ENCODE assay signal across 7 mouse cellular contexts in the genomic region with DNA sequence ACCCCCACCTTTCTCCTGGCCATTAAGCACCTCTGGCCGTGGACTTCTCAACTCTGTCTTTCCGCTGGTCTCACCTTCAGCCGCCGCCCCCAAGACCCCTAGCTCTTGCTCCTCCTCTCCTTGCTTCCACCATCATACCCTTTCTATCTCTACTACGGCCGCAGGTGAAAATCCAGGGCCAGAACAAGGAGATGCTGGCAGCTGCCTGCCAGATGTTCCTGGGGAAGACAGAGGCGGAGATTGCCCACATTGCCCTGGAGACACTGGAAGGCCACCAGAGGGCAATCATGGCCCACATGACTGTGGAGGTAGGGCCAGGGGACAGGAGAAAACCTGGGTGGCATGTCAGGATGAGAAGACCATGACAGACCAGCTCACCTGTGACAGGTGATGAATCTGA. TPM values are rescaled to one million over a fixed set of nuclear protein-coding genes. Genes with fewer than 3 reads are reported as not detected.
DNase-seq lines count a peak whose midpoint lies in the region; ATAC-seq and TF ChIP-seq lines count a peak whose summit lies in the region.

No protein-coding gene starts in this region.

- 0 out of 2 replicates have a peak overlapping the region, but pooled peaks have one; percentile 8 for H3K9ac ChIP-seq in lung, postnatal 0 days (replicated peaks; ENCODE audit: low read depth)
- H3K9ac ChIP-seq in embryonic facial prominence, embryonic 11.5 days (replicated peaks; ENCODE audit: low read length) = no peak overlapping the region
- H3K9ac ChIP-seq in hindbrain, embryonic 16.5 days (ENCODE audit: low read depth, low read length) = no peak overlapping the region; the same call in 1 of the 2 replicates
- H3K9ac ChIP-seq in midbrain, embryonic 16.5 days (ENCODE audit: low read depth, low read length) = peak overlapping the region; percentile 82

- no peak for TF ChIP-seq EP300 in lung, postnatal 0 days (IDR thresholded peaks at IDR 0.05)

- peak overlapping the region; percentile 77 for H3K4me2 ChIP-seq in lung, postnatal 0 days (replicated peaks; ENCODE audit: low read depth, low read length)
- H3K4me2 ChIP-seq in embryonic facial prominence, embryonic 11.5 days (ENCODE audit: low read depth, low read length) = 0 out of 2 replicates have a peak overlapping the region, but pooled peaks have one; percentile 95
- H3K4me2 ChIP-seq in hindbrain, embryonic 16.5 days (ENCODE audit: low read length) = peak overlapping the region; percentile 71
- H3K4me2 ChIP-seq in midbrain, embryonic 16.5 days (ENCODE audit: low read length) = peak overlapping the region; percentile 79

- peak overlapping the region; percentile 79; the same call in 1 of the 2 replicates for H3K4me3 ChIP-seq in lung, postnatal 0 days (ENCODE audit: low read depth, low read length)
- no peak overlapping the region for H3K4me3 ChIP-seq in embryonic facial prominence, embryonic 11.5 days (ENCODE audit: low read depth, low read length)
- H3K4me3 ChIP-seq in hindbrain, embryonic 16.5 days (ENCODE audit: low read length) = peak overlapping the region; percentile 74
- H3K4me3 ChIP-seq in midbrain, embryonic 16.5 days (ENCODE audit: low read depth, low read length) = peak overlapping the region; percentile 70

- peaks cover 12% of the 10 kb centered on the region; the same call in 1 of the 2 replicates for H3K36me3 ChIP-seq in lung, postnatal 0 days (ENCODE audit: insufficient read depth, low read length)
- H3K36me3 ChIP-seq in embryonic facial prominence, embryonic 11.5 days (replicated peaks; ENCODE audit: control insufficient read depth, insufficient read depth, low read depth, low read length) = no peaks in the 10 kb centered on the region
- peaks cover 23% of the 10 kb centered on the region for H3K36me3 ChIP-seq in hindbrain, embryonic 16.5 days (ENCODE audit: control insufficient read depth, insufficient read depth, low read length)
- peaks cover 6% of the 10 kb centered on the region; the same call in 1 of the 2 replicates for H3K36me3 ChIP-seq in midbrain, embryonic 16.5 days (ENCODE audit: control insufficient read depth, insufficient read depth, low read length)

- peak; percentile 65 for TF ChIP-seq CTCF in lung, postnatal 0 days (IDR thresholded peaks at IDR 0.05)

- ATAC-seq in lung, postnatal 0 days = no peak
- ATAC-seq in embryonic facial prominence, embryonic 11.5 days (replicated peaks; ENCODE audit: insufficient number of reproducible peaks, low FRiP score, low TSS enrichment, low read depth) = no peak
- ATAC-seq in hindbrain, embryonic 16.5 days = no peak
- no peak for ATAC-seq in midbrain, embryonic 16.5 days

- 64% methylated on average over 7 of the region's 7 CpGs for WGBS in lung, postnatal 0 days
- 49% methylated on average over 7 of the region's 7 CpGs for WGBS in embryonic facial prominence, embryonic 11.5 days
- 65% methylated on average over 7 of the region's 7 CpGs for WGBS in hindbrain, embryonic 16.5 days
- 74% methylated on average over 7 of the region's 7 CpGs for WGBS in midbrain, embryonic 16.5 days

- H3K27ac ChIP-seq in lung, postnatal 0 days (ENCODE audit: low read length) = peak overlapping the region; percentile 95; the same call in 1 of the 2 replicates
- H3K27ac ChIP-seq in embryonic facial prominence, embryonic 11.5 days (replicated peaks; ENCODE audit: low read depth, low read length) = no peak overlapping the region
- H3K27ac ChIP-seq in hindbrain, embryonic 16.5 days (ENCODE audit: low read depth, low read length) = no peak overlapping the region
- H3K27ac ChIP-seq in midbrain, embryonic 16.5 days (ENCODE audit: low read length) = peak overlapping the region; percentile 84; the same call in 1 of the 2 replicates

- no peaks in the 10 kb centered on the region for H3K9me3 ChIP-seq in lung, postnatal 0 days (ENCODE audit: low read length)
- H3K9me3 ChIP-seq in embryonic facial prominence, embryonic 11.5 days (replicated peaks; ENCODE audit: control insufficient read depth, low read length) = no peaks in the 10 kb centered on the region
- no peaks in the 10 kb centered on the region for H3K9me3 ChIP-seq in hindbrain, embryonic 16.5 days (ENCODE audit: control insufficient read depth, low read length)
- H3K9me3 ChIP-seq in midbrain, embryonic 16.5 days (replicated peaks; ENCODE audit: control insufficient read depth, low read length, poor library complexity, severe bottlenecking) = no peaks in the 10 kb centered on the region

- H3K4me1 ChIP-seq in lung, postnatal 0 days (ENCODE audit: insufficient read depth, low read depth, low read length) = 0 out of 2 replicates have a peak, but pooled peaks cover 9% of the 10 kb centered on the region
- H3K4me1 ChIP-seq in embryonic facial prominence, embryonic 11.5 days (ENCODE audit: control insufficient read depth, insufficient read depth, low read length) = peaks cover 3% of the 10 kb centered on the region
- H3K4me1 ChIP-seq in hindbrain, embryonic 16.5 days (ENCODE audit: control insufficient read depth, insufficient read depth, low read depth, low read length) = peaks cover 27% of the 10 kb centered on the region
- H3K4me1 ChIP-seq in midbrain, embryonic 16.5 days (ENCODE audit: control insufficient read depth, insufficient read depth, low read length) = peaks cover 29% of the 10 kb centered on the region

- DNase-seq in lung, postnatal 0 days (ENCODE audit: low spot score) = no peak
- no peak for DNase-seq in lung, postnatal 4 days
- DNase-seq in embryonic facial prominence, embryonic 11.5 days (ENCODE audit: low spot score) = no peak
- DNase-seq in right cerebral cortex, adult 2 months (ENCODE audit: low spot score in 2 of 2) = no peak
- no peak for DNase-seq in frontal cortex, adult 2 months (ENCODE audit: extremely low spot score in 1 of 2, low spot score in 1 of 2)

- no peaks in the 10 kb centered on the region for H3K27me3 ChIP-seq in lung, postnatal 0 days (replicated peaks; ENCODE audit: insufficient read depth, low read length)
- H3K27me3 ChIP-seq in embryonic facial prominence, embryonic 11.5 days (ENCODE audit: control insufficient read depth, insufficient read depth, low read length) = no peaks in the 10 kb centered on the region; the same call in 1 of the 2 replicates
- H3K27me3 ChIP-seq in hindbrain, embryonic 16.5 days (replicated peaks; ENCODE audit: control insufficient read depth, insufficient read depth, low read length) = peaks cover 3% of the 10 kb centered on the region; the same call in 1 of the 2 replicates
- peaks cover 6% of the 10 kb centered on the region; the same call in 1 of the 2 replicates for H3K27me3 ChIP-seq in midbrain, embryonic 16.5 days (ENCODE audit: control insufficient read depth, insufficient read depth, low read depth, low read length)

RNA-seq across cellular contexts. Expression of a gene that starts 1.4 kb away (rescaled TPM):
- polyA plus RNA-seq in lung, postnatal 0 days (2015; fragmentation: Nextera tagmentation; extraction: Ambion mirVana) = 106 and 117 TPM in 2 replicates
- polyA plus RNA-seq in embryonic facial prominence, embryonic 11.5 days (2014; fragmentation: Nextera tagmentation; extraction: Ambion mirVana) = 46.7 and 53.8 TPM in 2 replicates
- polyA plus RNA-seq in hindbrain, embryonic 16.5 days (2015; fragmentation: Nextera tagmentation; extraction: Ambion mirVana) = 131 and 150 TPM in 2 replicates
- polyA plus RNA-seq in midbrain, embryonic 16.5 days (2015; fragmentation: Nextera tagmentation; extraction: Ambion mirVana) = 102 and 104 TPM in 2 replicates
- polyA plus RNA-seq in frontal cortex, adult 2 months (2012; rRNA removed) = 178 and 209 TPM in 2 replicates

RNA-seq across cellular contexts. Expression of a gene that starts 2.9 kb away (rescaled TPM):
- polyA plus RNA-seq in lung, postnatal 0 days (2015; fragmentation: Nextera tagmentation; extraction: Ambion mirVana) = 205 and 234 TPM in 2 replicates
- polyA plus RNA-seq in embryonic facial prominence, embryonic 11.5 days (2014; fragmentation: Nextera tagmentation; extraction: Ambion mirVana) = 2.7 and 3.4 TPM in 2 replicates
- 14.5 and 17.2 TPM in 2 replicates for polyA plus RNA-seq in hindbrain, embryonic 16.5 days (2015; fragmentation: Nextera tagmentation; extraction: Ambion mirVana)
- polyA plus RNA-seq in midbrain, embryonic 16.5 days (2015; fragmentation: Nextera tagmentation; extraction: Ambion mirVana) = 8.9 and 10.5 TPM in 2 replicates
- 11.2 and 14.5 TPM in 2 replicates for polyA plus RNA-seq in frontal cortex, adult 2 months (2012; rRNA removed)

RNA-seq across cellular contexts. Expression of a gene that starts 13.7 kb away (rescaled TPM):
- polyA plus RNA-seq in lung, postnatal 0 days (2015; fragmentation: Nextera tagmentation; extraction: Ambion mirVana) = 292 and 298 TPM in 2 replicates
- polyA plus RNA-seq in embryonic facial prominence, embryonic 11.5 days (2014; fragmentation: Nextera tagmentation; extraction: Ambion mirVana) = 1,420 and 1,481 TPM in 2 replicates
- polyA plus RNA-seq in hindbrain, embryonic 16.5 days (2015; fragmentation: Nextera tagmentation; extraction: Ambion mirVana) = 1,705 and 1,762 TPM in 2 replicates
- polyA plus RNA-seq in midbrain, embryonic 16.5 days (2015; fragmentation: Nextera tagmentation; extraction: Ambion mirVana) = 1,852 and 1,913 TPM in 2 replicates
- 447 and 519 TPM in 2 replicates for polyA plus RNA-seq in frontal cortex, adult 2 months (2012; rRNA removed)

RNA-seq across cellular contexts. Expression of a gene that starts 16.9 kb away (rescaled TPM):
- polyA plus RNA-seq in lung, postnatal 0 days (2015; fragmentation: Nextera tagmentation; extraction: Ambion mirVana) = 2.8 and 3.1 TPM in 2 replicates
- 22.2 and 23.4 TPM in 2 replicates for polyA plus RNA-seq in embryonic facial prominence, embryonic 11.5 days (2014; fragmentation: Nextera tagmentation; extraction: Ambion mirVana)
- polyA plus RNA-seq in hindbrain, embryonic 16.5 days (2015; fragmentation: Nextera tagmentation; extraction: Ambion mirVana) = 9.3 and 11.2 TPM in 2 replicates
- 8.6 and 10.3 TPM in 2 replicates for polyA plus RNA-seq in midbrain, embryonic 16.5 days (2015; fragmentation: Nextera tagmentation; extraction: Ambion mirVana)
- 9.9 and 11.0 TPM in 2 replicates for polyA plus RNA-seq in frontal cortex, adult 2 months (2012; rRNA removed)

RNA-seq across cellular contexts. Expression of a gene that starts 36.7 kb away (rescaled TPM):
- polyA plus RNA-seq in lung, postnatal 0 days (2015; fragmentation: Nextera tagmentation; extraction: Ambion mirVana) = 21.4 and 22.9 TPM in 2 replicates
- polyA plus RNA-seq in embryonic facial prominence, embryonic 11.5 days (2014; fragmentation: Nextera tagmentation; extraction: Ambion mirVana) = 48.8 and 53.2 TPM in 2 replicates
- 20.8 and 22.3 TPM in 2 replicates for polyA plus RNA-seq in hindbrain, embryonic 16.5 days (2015; fragmentation: Nextera tagmentation; extraction: Ambion mirVana)
- polyA plus RNA-seq in midbrain, embryonic 16.5 days (2015; fragmentation: Nextera tagmentation; extraction: Ambion mirVana) = 13.5 and 14.6 TPM in 2 replicates
- polyA plus RNA-seq in frontal cortex, adult 2 months (2012; rRNA removed) = 8.8 and 9.0 TPM in 2 replicates

Comparison
In these comparisons a context has a peak if more than half of its experiments do, and no peak if none do; other contexts are left out.
1. H3K27ac ChIP-seq: peak in lung, postnatal 0 days (single experiment) and midbrain, embryonic 16.5 days (single experiment); none in embryonic facial prominence, embryonic 11.5 days (single experiment) and hindbrain, embryonic 16.5 days (single experiment).
2. H3K9ac ChIP-seq: peak in lung, postnatal 0 days (single experiment) and midbrain, embryonic 16.5 days (single experiment); none in embryonic facial prominence, embryonic 11.5 days (single experiment) and hindbrain, embryonic 16.5 days (single experiment).
3. RNA of a gene that starts 2.9 kb away (polyA plus RNA-seq): 205 to 234 TPM in lung, postnatal 0 days; 14.5 to 17.2 TPM in hindbrain, embryonic 16.5 days, 11.2 to 14.5 TPM in frontal cortex, adult 2 months, 8.9 to 10.5 TPM in midbrain, embryonic 16.5 days and 2.7 to 3.4 TPM in embryonic facial prominence, embryonic 11.5 days; every median in the first group is over 10 times any median in the second.
4. Peak in every context shown above with its lines, with median percentiles within 50 percentile points of each other: H3K4me2 ChIP-seq.